Mouse (Mus musculus): ENCODE results near the gene Poglut1. TPM values are rescaled to one million over a fixed set of nuclear protein-coding genes. Genes with fewer than 3 reads are reported as not detected.

The Poglut1 gene
- total RNA-seq, 1 experiment from 2014 or later, result 34.0 TPM

Other genes with a start within 250 kb of the Poglut1 start
- 0.36 and 0.48 TPM in 2 replicates for gene Maats1, start 208.1 kb downstream of the Poglut1 start, total RNA-seq (2021)
- 271 and 273 TPM in 2 replicates for gene Cox17, start 203.3 kb downstream of the Poglut1 start, total RNA-seq (2021)
- not detected in 2 replicates for gene Gm21987, start 203.2 kb downstream of the Poglut1 start, total RNA-seq (2021)
- gene Popdc2, start 188.0 kb downstream of the Poglut1 start, total RNA-seq (2021), result 1.5 TPM in 2 replicates
- gene Pla1a, start 117.1 kb downstream of the Poglut1 start, total RNA-seq (2021), result 30.8 and 37.4 TPM in 2 replicates
- gene Adprh, start 97.6 kb downstream of the Poglut1 start, total RNA-seq (2021), result 44.3 and 52.0 TPM in 2 replicates
- 0.67 TPM in 1 of 2 replicates, not detected in the other for gene Cd80, start 94.7 kb downstream of the Poglut1 start, total RNA-seq (2021)
- gene Timmdc1, start 27.6 kb downstream of the Poglut1 start, total RNA-seq (2021), result 39.1 and 44.3 TPM in 2 replicates
- gene Tmem39a, start 8.4 kb upstream of the Poglut1 start, total RNA-seq (2021), result 74.4 and 80.8 TPM in 2 replicates
- gene Arhgap31, start 163.0 kb upstream of the Poglut1 start, total RNA-seq (2021), result 26.1 and 28.4 TPM in 2 replicates
- 7.4 and 12.0 TPM in 2 replicates for gene B4galt4, start 192.0 kb upstream of the Poglut1 start, total RNA-seq (2021)

Data from adrenal gland, postnatal 25 days (tissue).